Mouse (Mus musculus) left cerebral cortex, adult 9 months (tissue): ENCODE results near the gene Vmn1r130.
"Not testable (repeated sequence)": the region's sequence is repeated elsewhere in the genome, so short reads cannot be mapped to it uniquely, and the experiment has no call there.

Experiments used
- DNase-seq, 2 experiments: peaks; one replicate each; pipeline ENCODE4 v3.0.0; 2022; ENCODE audit warnings: low spot score in 2 of 2

The Vmn1r130 gene

GRCm38 (mm10) chr7:21511480-21511879 lies at the start of gene Vmn1r130:
Gene Vmn1r130, plus strand, starts transcription at chr7:21511780.
- not testable (repeated sequence) for DNase-seq

GRCm38 (mm10) chr7:21545990-21546389 lies 34.4 kb downstream of the Vmn1r130 start, which contains the start of gene Vmn1r131:
Gene Vmn1r131, minus strand, starts transcription at chr7:21546090.
- not testable (repeated sequence) for DNase-seq
